Mouse (Mus musculus): ENCODE measurements around the gene Dexi. TPM values are rescaled to one million over a fixed set of nuclear protein-coding genes. Genes with fewer than 3 reads are reported as not detected.

Gene Dexi
- total and polyA plus RNA-seq, 3 experiments: 9.3 to 17.8 TPM; not detected in 1

DNA sequence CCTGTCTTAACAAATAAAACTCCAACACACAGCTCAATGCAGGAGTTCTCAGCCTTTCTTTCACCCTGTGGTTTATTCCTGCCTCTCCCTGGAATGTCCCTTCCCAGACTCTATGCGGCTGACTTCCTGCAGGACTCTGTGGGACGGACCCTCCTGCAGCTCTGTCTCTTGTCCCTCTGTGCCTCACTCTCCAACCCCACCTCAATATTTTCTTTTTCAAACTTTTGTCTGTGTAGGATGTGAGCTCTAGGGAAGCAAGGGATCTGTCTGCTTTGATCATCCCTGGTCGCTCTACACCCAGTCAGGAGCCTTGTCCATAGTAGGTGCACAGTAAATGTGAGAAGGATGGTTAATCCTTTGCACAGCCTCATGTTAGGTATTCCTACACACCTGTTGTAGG lies 14.5 kb downstream of the Dexi start:
- TF ChIP-seq MAZ (IDR thresholded peaks at IDR 0.05; ENCODE audit: low read depth, low read length) (no peak), MXI1 (IDR thresholded peaks at IDR 0.05; ENCODE audit: low read depth, low read length) (no peak), MYC (IDR thresholded peaks at IDR 0.05; ENCODE audit: low read depth, low read length) (no peak), GATA1 (IDR thresholded peaks at IDR 0.05; ENCODE audit: low read depth, low read length) (no peak), ZKSCAN1 (IDR thresholded peaks at IDR 0.05; ENCODE audit: low read depth, low read length) (no peak), BHLHE40 (IDR thresholded peaks at IDR 0.05; ENCODE audit: borderline replicate concordance, low read depth, low read length) (no peak), ETS1 (IDR thresholded peaks at IDR 0.05; ENCODE audit: low read depth, low read length) (no peak), RCOR1 (IDR thresholded peaks at IDR 0.05; ENCODE audit: low read depth, low read length) (no peak), SIN3A (IDR thresholded peaks at IDR 0.05; ENCODE audit: low read length) (no peak), JUND (IDR thresholded peaks at IDR 0.05; ENCODE audit: low read depth, low read length) (no peak)
- no peaks in the 10 kb centered on the region for H3K27me3 ChIP-seq (ENCODE audit: control insufficient read depth in 1 of 2, insufficient read depth in 2 of 2, low read length in 2 of 2)
- H3K9ac ChIP-seq (ENCODE audit: control insufficient read depth, low read depth, low read length, poor library complexity, severe bottlenecking): no peak overlapping the region
- DNase-seq (ENCODE audit: low read depth, low spot score): no peak
- H3K4me1 ChIP-seq (ENCODE audit: control insufficient read depth in 1 of 2, insufficient read depth in 2 of 2, low read length in 2 of 2): 0 out of 4 replicates have a peak, but pooled peaks cover 0 to 5% of the 10 kb centered on the region in 2 experiments
- no peak overlapping the region for H3K4me3 ChIP-seq (ENCODE audit: control insufficient read depth in 1 of 2, insufficient read depth in 1 of 2, low read depth in 2 of 2, low read length in 2 of 2)
- H3K27ac ChIP-seq (ENCODE audit: control insufficient read depth, low read depth, low read length): no peak overlapping the region
- no peaks in the 10 kb centered on the region for H3K9me3 ChIP-seq (replicated peaks; ENCODE audit: insufficient read depth, low read length)
- no peaks in the 10 kb centered on the region for H3K79me2 ChIP-seq (ENCODE audit: control insufficient read depth, insufficient read depth, low read length, poor library complexity)
- no peaks in the 10 kb centered on the region for H3K36me3 ChIP-seq (ENCODE audit: control insufficient read depth in 1 of 2, insufficient read depth in 2 of 2, low read length in 2 of 2)

DNA sequence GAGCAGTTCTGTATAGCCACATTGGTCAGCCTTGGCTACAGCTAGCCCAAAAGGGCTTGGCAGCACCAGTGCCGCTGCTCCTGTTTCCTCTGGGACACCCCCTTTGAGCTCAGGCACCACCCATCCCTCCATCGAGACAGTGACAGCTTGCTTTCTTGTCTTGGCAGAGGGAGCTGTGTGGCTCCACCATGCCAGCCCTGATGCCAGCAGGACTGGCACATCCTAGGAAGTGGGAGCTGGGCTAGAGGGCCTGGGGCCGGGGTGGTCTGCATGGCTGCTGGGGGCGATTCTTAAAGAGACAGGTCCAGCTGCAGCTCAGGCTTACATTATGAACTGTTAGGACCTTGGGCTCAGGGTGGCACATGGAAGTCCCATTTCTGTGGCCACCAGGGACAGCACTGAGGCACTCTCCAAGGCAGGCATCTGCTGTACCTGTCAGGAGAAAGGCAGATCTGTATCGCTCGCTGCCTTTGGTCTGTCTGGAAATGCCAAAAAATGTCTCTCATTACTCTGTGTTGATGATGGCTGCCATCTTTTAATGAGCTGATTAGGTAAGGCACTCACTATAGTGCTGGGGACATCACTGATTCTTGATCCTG lies 15.7 kb downstream of the Dexi start:
- 0 out of 4 replicates have a peak, but pooled peaks cover 0 to 5% of the 10 kb centered on the region in 2 experiments for H3K4me1 ChIP-seq (ENCODE audit: control insufficient read depth in 1 of 2, insufficient read depth in 2 of 2, low read length in 2 of 2)
- no peak overlapping the region for H3K9ac ChIP-seq (ENCODE audit: control insufficient read depth, low read depth, low read length, poor library complexity, severe bottlenecking)
- H3K9me3 ChIP-seq (replicated peaks; ENCODE audit: insufficient read depth, low read length): no peaks in the 10 kb centered on the region
- no peaks in the 10 kb centered on the region for H3K36me3 ChIP-seq (ENCODE audit: control insufficient read depth in 1 of 2, insufficient read depth in 2 of 2, low read length in 2 of 2)
- no peaks in the 10 kb centered on the region for H3K27me3 ChIP-seq (ENCODE audit: control insufficient read depth in 1 of 2, insufficient read depth in 2 of 2, low read length in 2 of 2)
- H3K4me3 ChIP-seq (ENCODE audit: control insufficient read depth in 1 of 2, insufficient read depth in 1 of 2, low read depth in 2 of 2, low read length in 2 of 2): no peak overlapping the region
- H3K27ac ChIP-seq (ENCODE audit: control insufficient read depth, low read depth, low read length): no peak overlapping the region
- DNase-seq (ENCODE audit: low read depth, low spot score): no peak
- peak in 1 of 3 experiments; percentile 12; a peak in 1 of 6 replicates for TF ChIP-seq CTCF (IDR thresholded peaks at IDR 0.05 in 2 of 3, conservative IDR thresholded peaks at IDR 0.05 in 1 of 3; ENCODE audit: control insufficient read depth in 1 of 3, insufficient read depth in 1 of 3, low read depth in 2 of 3, low read length in 3 of 3, poor library complexity in 1 of 3, severe bottlenecking in 1 of 3)
- TF ChIP-seq KAT2A (conservative IDR thresholded peaks at IDR 0.05; ENCODE audit: low read depth, low read length): no peak
- no peak for TF ChIP-seq ZNF384 (IDR thresholded peaks at IDR 0.05; ENCODE audit: low read depth, low read length)
- TF ChIP-seq UBTF (IDR thresholded peaks at IDR 0.05; ENCODE audit: borderline replicate concordance, insufficient read depth, low read depth, low read length): no peak
- TF ChIP-seq ZMIZ1 (IDR thresholded peaks at IDR 0.05; ENCODE audit: low read depth, low read length): no peak
- no peak for TF ChIP-seq ZKSCAN1 (IDR thresholded peaks at IDR 0.05; ENCODE audit: low read depth, low read length)
- H3K79me2 ChIP-seq (ENCODE audit: control insufficient read depth, insufficient read depth, low read length, poor library complexity): no peaks in the 10 kb centered on the region
